Mouse (Mus musculus): Measurements from ENCODE around the gene Cpb1.

GRCm38 (mm10) chr3:20275633-20276032, at the start of gene Cpb1:
- no peak for TF ChIP-seq CTCF (IDR thresholded peaks at IDR 0.05; ENCODE audit: insufficient read depth, low read depth, low read length)
- no peak for TF ChIP-seq POLR2A (IDR thresholded peaks at IDR 0.05; ENCODE audit: insufficient read depth, low read depth, low read length)

All from olfactory bulb, adult 2 months (tissue).